Mouse (Mus musculus): Measurements from ENCODE around the gene Cadm1.

- no peak for TF ChIP-seq POLR2A (IDR thresholded peaks at IDR 0.05; ENCODE audit: low read depth, low read length)
- TF ChIP-seq CTCF (IDR thresholded peaks at IDR 0.05; ENCODE audit: extremely low read depth, insufficient read length, insufficient replicate concordance, low read depth, low read length): no peak
Measured at GRCm38 (mm10) chr9:47530544-47530921, 560 bp downstream of the Cadm1 start.
